ENCODE assay signal across 11 mouse cellular contexts in the genomic region with DNA sequence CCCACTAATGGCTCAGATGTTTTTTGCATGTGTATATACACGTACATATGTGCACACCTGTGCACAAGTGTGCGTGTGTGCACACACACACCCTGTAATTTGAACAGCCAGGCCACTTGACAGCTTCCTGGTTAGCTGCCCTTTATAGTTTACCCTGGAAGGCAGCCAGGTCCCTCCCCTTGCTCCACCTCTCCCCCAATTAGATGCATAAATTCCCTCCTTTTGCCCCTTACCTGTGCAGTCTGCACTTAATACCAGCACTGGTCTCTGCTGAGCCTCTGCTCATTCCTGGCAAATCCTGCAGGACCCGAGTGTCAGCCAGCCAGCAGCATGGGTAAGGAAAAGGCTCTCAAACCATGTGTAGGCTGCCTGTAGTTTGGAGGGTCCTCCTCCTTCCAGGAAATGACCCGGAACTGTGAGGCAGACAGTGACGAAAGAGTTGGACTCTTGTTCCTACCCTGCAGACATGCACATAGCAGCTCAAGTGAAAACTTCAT. TPM values are rescaled to one million over a fixed set of nuclear protein-coding genes. Genes with fewer than 3 reads are reported as not detected.
DNase-seq lines count a peak whose midpoint lies in the region; ATAC-seq and TF ChIP-seq lines count a peak whose summit lies in the region.
"Had no signal": no experiment of that assay in that cellular context is flagged by ENCODE, and none has a peak within 500 bp of the region (broad histone marks: within the 10 kb centered on the region; RNA-seq: fewer than 3 reads in every experiment).

A gene (plus strand): TSS at position 228 of the 497 bp plus-strand sequence.

- no peaks in the 10 kb centered on the region for H3K4me1 ChIP-seq in heart, embryonic 11.5 days (ENCODE audit: control insufficient read depth, insufficient read depth, low read length)
- H3K4me1 ChIP-seq in intestine, embryonic 16.5 days (ENCODE audit: control insufficient read depth, insufficient read depth, low read length): no peaks in the 10 kb centered on the region; the same call in 1 of the 2 replicates
- peaks cover 17% of the 10 kb centered on the region for H3K4me1 ChIP-seq in small intestine, adult 2 months (ENCODE audit: control insufficient read depth, insufficient read depth, insufficient read length, low read length)
- H3K4me1 ChIP-seq: hindbrain, embryonic 15.5 days; midbrain, embryonic 15.5 days had no signal

- no peak for DNase-seq in heart, postnatal 36 days
- peak; percentile 45 to 68 for DNase-seq in kidney, postnatal 4 days
- DNase-seq in layer of hippocampus, adult 9-11 months: no peak
- DNase-seq in retina, postnatal 1 day: no peak
- DNase-seq in testis, postnatal 10 days (ENCODE audit: low spot score): no peak

- no peaks in the 10 kb centered on the region for H3K36me3 ChIP-seq in heart, embryonic 11.5 days (ENCODE audit: control insufficient read depth, insufficient read depth, low read length)
- H3K36me3 ChIP-seq in intestine, embryonic 16.5 days (ENCODE audit: control insufficient read depth, insufficient read depth, low read length): no peaks in the 10 kb centered on the region
- no peaks in the 10 kb centered on the region for H3K36me3 ChIP-seq in small intestine, adult 2 months (ENCODE audit: control insufficient read depth, insufficient read depth, low read length)
- H3K36me3 ChIP-seq: embryonic facial prominence, embryonic 12.5 days; hindbrain, embryonic 15.5 days; midbrain, embryonic 15.5 days had no signal

- no peak within 1 kb of the TSS for H3K27ac ChIP-seq in heart, embryonic 11.5 days (ENCODE audit: low read depth, low read length)
- peak within 1 kb of the TSS; percentile 59; the same call in 1 of the 2 replicates for H3K27ac ChIP-seq in intestine, embryonic 16.5 days (ENCODE audit: low read length)
- 0 out of 2 replicates have a peak within 1 kb of the TSS, but pooled peaks have one; percentile 13 for H3K27ac ChIP-seq in small intestine, adult 2 months (ENCODE audit: insufficient read depth, low read depth, low read length)
- H3K27ac ChIP-seq: embryonic facial prominence, embryonic 12.5 days; hindbrain, embryonic 15.5 days; midbrain, embryonic 15.5 days had no signal

- TF ChIP-seq CTCF in small intestine, adult 2 months (IDR thresholded peaks at IDR 0.05; ENCODE audit: extremely low read depth, insufficient read length, insufficient replicate concordance, low read depth, low read length): no peak

- no peak within 1 kb of the TSS for H3K9ac ChIP-seq in heart, embryonic 11.5 days (ENCODE audit: low read depth, low read length)
- no peak within 1 kb of the TSS; the same call in 1 of the 2 replicates for H3K9ac ChIP-seq in intestine, embryonic 16.5 days (ENCODE audit: low read depth, low read length)
- H3K9ac ChIP-seq: embryonic facial prominence, embryonic 12.5 days; hindbrain, embryonic 15.5 days; midbrain, embryonic 15.5 days had no signal

- intact Hi-C loops in heart, postnatal 36 days (cut with DNase I): loop anchor here (5.0 kb wide), 1 partner anchor 239 kb away; a partner anchor contains a TSS

- H3K9me3 ChIP-seq in heart, embryonic 11.5 days (replicated peaks; ENCODE audit: control insufficient read depth, low read length): no peaks in the 10 kb centered on the region
- H3K9me3 ChIP-seq in intestine, embryonic 16.5 days (ENCODE audit: control insufficient read depth, low read length): no peaks in the 10 kb centered on the region
- H3K9me3 ChIP-seq: embryonic facial prominence, embryonic 12.5 days; hindbrain, embryonic 15.5 days; midbrain, embryonic 15.5 days had no signal

- no peak within 1 kb of the TSS for H3K4me2 ChIP-seq in heart, embryonic 11.5 days
- 0 out of 2 replicates have a peak within 1 kb of the TSS, but pooled peaks have one; percentile 37 for H3K4me2 ChIP-seq in intestine, embryonic 16.5 days (ENCODE audit: low read depth, low read length)
- H3K4me2 ChIP-seq: embryonic facial prominence, embryonic 12.5 days; hindbrain, embryonic 15.5 days; midbrain, embryonic 15.5 days had no signal

- H3K4me3 ChIP-seq in heart, embryonic 11.5 days (ENCODE audit: low read depth, low read length): no peak within 1 kb of the TSS
- H3K4me3 ChIP-seq in intestine, embryonic 16.5 days (ENCODE audit: low read length): no peak within 1 kb of the TSS
- H3K4me3 ChIP-seq in small intestine, adult 2 months (ENCODE audit: low read depth, low read length): peak within 1 kb of the TSS; percentile 20
- H3K4me3 ChIP-seq: embryonic facial prominence, embryonic 12.5 days; hindbrain, embryonic 15.5 days; midbrain, embryonic 15.5 days had no signal

- WGBS in heart, embryonic 11.5 days (ENCODE audit: insufficient replicate concordance): 57% methylated on average over 5 of the region's 5 CpGs
- WGBS in intestine, embryonic 16.5 days: 18% methylated on average over 5 of the region's 5 CpGs
- 15% methylated on average over 5 of the region's 5 CpGs for WGBS in small intestine, adult 2 months

- H3K27me3 ChIP-seq in heart, embryonic 11.5 days (ENCODE audit: control insufficient read depth, insufficient read depth, low read length): no peaks in the 10 kb centered on the region
- no peaks in the 10 kb centered on the region for H3K27me3 ChIP-seq in intestine, embryonic 16.5 days (replicated peaks; ENCODE audit: control insufficient read depth, insufficient read depth, low read length)
- no peaks in the 10 kb centered on the region for H3K27me3 ChIP-seq in small intestine, adult 2 months (ENCODE audit: control insufficient read depth, insufficient read depth, low read length)
- H3K27me3 ChIP-seq: embryonic facial prominence, embryonic 12.5 days; hindbrain, embryonic 15.5 days; midbrain, embryonic 15.5 days had no signal

- no peak for TF ChIP-seq POLR2A in small intestine, adult 2 months (IDR thresholded peaks at IDR 0.05; ENCODE audit: low read depth, low read length)

- ATAC-seq in heart, embryonic 11.5 days (replicated peaks; ENCODE audit: insufficient number of reproducible peaks, low FRiP score, low TSS enrichment): no peak
- ATAC-seq in intestine, embryonic 16.5 days: peak; percentile 85
- ATAC-seq: midbrain, embryonic 15.5 days had no signal

RNA-seq across cellular contexts. Expression of the gene that starts here (rescaled TPM):
- total RNA-seq in heart, postnatal 36 days (2021): 10 to 100 TPM; 13.3 to 14.6 TPM
- polyA plus RNA-seq in heart, embryonic 11.5 days (2014; fragmentation: Nextera tagmentation; extraction: Ambion mirVana): 0.72 and 2.0 TPM in 2 replicates
- 7.0 and 7.1 TPM in 2 replicates for polyA plus RNA-seq in intestine, embryonic 16.5 days (2015; fragmentation: Nextera tagmentation; extraction: Ambion mirVana)
- polyA plus RNA-seq in small intestine, adult 2 months (2012; rRNA removed): 2.1 and 2.4 TPM in 2 replicates
- polyA plus RNA-seq: embryonic facial prominence, embryonic 12.5 days had no signal

Comparison
In these comparisons a context has a peak if more than half of its experiments do, and no peak if none do; other contexts are left out.
1. DNase-seq: peak in kidney, postnatal 4 days (2 of 2); none in heart, postnatal 36 days (0 of 2), layer of hippocampus, adult 9-11 months (single experiment), retina, postnatal 1 day (single experiment) and testis, postnatal 10 days (single experiment).